In the genomic region with DNA sequence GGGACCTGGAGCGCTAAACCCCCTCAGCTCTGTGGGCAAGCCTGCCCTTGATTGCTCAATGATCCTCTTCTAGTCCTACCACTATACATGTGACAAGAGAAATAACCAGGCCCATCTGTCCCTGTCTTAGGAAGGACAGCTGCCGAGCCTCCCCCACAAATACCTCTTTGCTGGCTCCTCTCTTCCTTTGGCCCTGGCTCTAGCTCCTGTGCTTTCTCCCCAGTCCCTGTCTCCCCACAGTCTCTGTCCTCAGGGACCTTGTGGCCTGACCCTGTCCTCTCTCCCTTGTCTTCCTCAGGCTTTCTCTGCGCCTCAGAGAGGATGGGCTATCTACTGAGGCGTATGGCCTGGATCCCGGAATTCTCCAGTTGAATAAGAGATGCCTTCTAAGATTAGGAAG, we compare ENCODE assay signal across 12 mouse cellular contexts. TPM values are rescaled to one million over a fixed set of nuclear protein-coding genes. Genes with fewer than 3 reads are reported as not detected.
DNase-seq lines count a peak whose midpoint lies in the region; ATAC-seq and TF ChIP-seq lines count a peak whose summit lies in the region.
"Had no signal": no experiment of that assay in that cellular context is flagged by ENCODE, and none has a peak within 500 bp of the region (broad histone marks: within the 10 kb centered on the region; RNA-seq: fewer than 3 reads in every experiment).

No protein-coding gene starts in this region.

- no peak for TF ChIP-seq EP300 in stomach, postnatal 0 days (optimal IDR thresholded peaks at IDR 0.05)

- H3K4me3 ChIP-seq in gastrocnemius, adult 2 months, result no peak overlapping the region
- no peak overlapping the region for H3K4me3 ChIP-seq in neural tube, embryonic 12.5 days
- H3K4me3 ChIP-seq in hindbrain, embryonic 13.5 days, result no peak overlapping the region
- no peak overlapping the region for H3K4me3 ChIP-seq in stomach, postnatal 0 days (ENCODE audit: low read depth, low read length)

- H3K4me1 ChIP-seq in neural tube, embryonic 12.5 days, result peaks cover 18% of the 10 kb centered on the region
- peaks cover 25% of the 10 kb centered on the region for H3K4me1 ChIP-seq in hindbrain, embryonic 13.5 days (replicated peaks)
- H3K4me1 ChIP-seq in stomach, postnatal 0 days (replicated peaks; ENCODE audit: control insufficient read depth, insufficient read depth), result no peaks in the 10 kb centered on the region

- peaks cover 26% of the 10 kb centered on the region for H3K27me3 ChIP-seq in neural tube, embryonic 12.5 days (replicated peaks)
- peaks cover 32% of the 10 kb centered on the region for H3K27me3 ChIP-seq in hindbrain, embryonic 13.5 days
- no peaks in the 10 kb centered on the region for H3K27me3 ChIP-seq in stomach, postnatal 0 days (ENCODE audit: control insufficient read depth, insufficient read depth, low read length)

- DNase-seq in gastrocnemius, adult 2 months, result no peak
- no peak for DNase-seq in gastrocnemius, postnatal 36 days
- no peak for DNase-seq in neural tube, embryonic 10.5 days (ENCODE audit: extremely low spot score, low spot score)
- DNase-seq in stomach, postnatal 0 days (ENCODE audit: low spot score), result no peak
- DNase-seq in gastrocnemius, adult 18-20 months (ENCODE audit: low spot score), result no peak
- DNase-seq: spleen, adult 18-20 months; thymus, postnatal 14 days had no signal

- peak overlapping the region; percentile 35; the same call in 1 of the 2 replicates for H3K27ac ChIP-seq in gastrocnemius, adult 2 months
- H3K27ac ChIP-seq in neural tube, embryonic 12.5 days, result no peak overlapping the region
- peak overlapping the region; percentile 88; the same call in 1 of the 2 replicates for H3K27ac ChIP-seq in hindbrain, embryonic 13.5 days
- H3K27ac ChIP-seq in stomach, postnatal 0 days (replicated peaks), result peak overlapping the region; percentile 30; the same call in 1 of the 2 replicates

- TF ChIP-seq CTCF in gastrocnemius, adult 2 months (IDR thresholded peaks at IDR 0.05), result no peak
- TF ChIP-seq CTCF in stomach, postnatal 0 days (IDR thresholded peaks at IDR 0.05; ENCODE audit: low read depth), result no peak

- H3K4me2 ChIP-seq in neural tube, embryonic 12.5 days (replicated peaks), result peak overlapping the region; percentile 90
- H3K4me2 ChIP-seq in hindbrain, embryonic 13.5 days, result peak overlapping the region; percentile 96
- H3K4me2 ChIP-seq in stomach, postnatal 0 days (replicated peaks; ENCODE audit: low read depth), result no peak overlapping the region

- H3K9ac ChIP-seq in neural tube, embryonic 12.5 days, result no peak overlapping the region
- no peak overlapping the region for H3K9ac ChIP-seq in hindbrain, embryonic 13.5 days
- H3K9ac ChIP-seq in stomach, postnatal 0 days (ENCODE audit: low read length), result no peak overlapping the region

- 0 out of 2 replicates have a peak, but pooled peaks cover 4% of the 10 kb centered on the region for H3K36me3 ChIP-seq in neural tube, embryonic 12.5 days
- peaks cover 10% of the 10 kb centered on the region for H3K36me3 ChIP-seq in hindbrain, embryonic 13.5 days
- no peaks in the 10 kb centered on the region for H3K36me3 ChIP-seq in stomach, postnatal 0 days (ENCODE audit: control insufficient read depth, insufficient read depth, low read length)
- H3K36me3 ChIP-seq: heart, embryonic 12.5 days had no signal

- intact Hi-C loops in gastrocnemius, adult 2 months (cut with DNase I), result no loop called here
- intact Hi-C loops in gastrocnemius, postnatal 36 days (cut with DNase I), result no loop called here

- no peaks in the 10 kb centered on the region for H3K9me3 ChIP-seq in neural tube, embryonic 12.5 days
- no peaks in the 10 kb centered on the region for H3K9me3 ChIP-seq in hindbrain, embryonic 13.5 days
- H3K9me3 ChIP-seq in stomach, postnatal 0 days (ENCODE audit: control insufficient read depth, low read length), result no peaks in the 10 kb centered on the region
- H3K9me3 ChIP-seq: heart, embryonic 12.5 days had no signal

- ATAC-seq in neural tube, embryonic 12.5 days (ENCODE audit: low FRiP score, low read depth), result no peak
- ATAC-seq in hindbrain, embryonic 13.5 days (ENCODE audit: low FRiP score), result no peak
- no peak for ATAC-seq in stomach, postnatal 0 days (ENCODE audit: low FRiP score, low TSS enrichment)
- ATAC-seq in erythroid progenitor cell, adult 5-6 weeks (replicated peaks; ENCODE audit: low FRiP score, poor library complexity, severe bottlenecking), result no peak
- ATAC-seq: intestine, postnatal 0 days had no signal

- 67% methylated on average over 5 of the region's 5 CpGs for WGBS in neural tube, embryonic 12.5 days
- 61% methylated on average over 5 of the region's 5 CpGs for WGBS in hindbrain, embryonic 13.5 days
- 68% methylated on average over 5 of the region's 5 CpGs for WGBS in stomach, postnatal 0 days

RNA-seq across cellular contexts. Expression of a gene that starts 1.2 kb away (rescaled TPM):
- 1 to 10 TPM; 2.9 to 3.6 TPM for total RNA-seq in gastrocnemius, adult 2 months (2021)
- total RNA-seq in gastrocnemius, postnatal 36 days (2021), result 1 to 10 TPM; 2.3 to 3.0 TPM
- polyA plus RNA-seq in neural tube, embryonic 12.5 days (2016; fragmentation: Nextera tagmentation; extraction: Ambion mirVana), result 7.0 and 8.0 TPM in 2 replicates
- 5.7 and 6.4 TPM in 2 replicates for polyA plus RNA-seq in hindbrain, embryonic 13.5 days (2015; fragmentation: Nextera tagmentation; extraction: Ambion mirVana)
- 2.9 and 3.9 TPM in 2 replicates for polyA plus RNA-seq in stomach, postnatal 0 days (2015; fragmentation: Nextera tagmentation; extraction: Ambion mirVana)
- 1 to 10 TPM; 2.1 to 3.1 TPM for total RNA-seq in gastrocnemius, adult 18-20 months (2021)
- total RNA-seq in erythroid progenitor cell, adult 5-6 weeks (2015; ENCODE audit: low replicate concordance), result not detected in 2 replicates
- not detected in 2 replicates for total RNA-seq in erythroid progenitor cell, adult 5-6 weeks (2017; ENCODE audit: low replicate concordance)

RNA-seq across cellular contexts. Expression of a gene that starts 2.6 kb away (rescaled TPM):
- 1 to 10 TPM; 5.1 to 6.3 TPM for total RNA-seq in gastrocnemius, adult 2 months (2021)
- 1 to 10 TPM; 3.6 to 4.0 TPM for total RNA-seq in gastrocnemius, postnatal 36 days (2021)
- 1.2 and 1.3 TPM in 2 replicates for polyA plus RNA-seq in neural tube, embryonic 12.5 days (2016; fragmentation: Nextera tagmentation; extraction: Ambion mirVana)
- polyA plus RNA-seq in hindbrain, embryonic 13.5 days (2015; fragmentation: Nextera tagmentation; extraction: Ambion mirVana), result 0.88 and 1.1 TPM in 2 replicates
- polyA plus RNA-seq in stomach, postnatal 0 days (2015; fragmentation: Nextera tagmentation; extraction: Ambion mirVana), result 0.40 and 0.42 TPM in 2 replicates
- 10 to 100 TPM in 1 of 2 experiments, 1 to 10 TPM in 1; 6.2 to 10.4 TPM for total RNA-seq in gastrocnemius, adult 18-20 months (2021)
- total RNA-seq in erythroid progenitor cell, adult 5-6 weeks (2015; ENCODE audit: low replicate concordance), result not detected in 2 replicates
- not detected in 2 replicates for total RNA-seq in erythroid progenitor cell, adult 5-6 weeks (2017; ENCODE audit: low replicate concordance)

RNA-seq across cellular contexts. Expression of a gene that starts 14.1 kb away (rescaled TPM):
- 1 to 10 TPM in 1 of 2 experiments, under 1 TPM in 1; 0.89 to 1.0 TPM for total RNA-seq in gastrocnemius, adult 2 months (2021)
- 1 to 10 TPM in 1 of 2 experiments, under 1 TPM in 1; 0.99 to 1.0 TPM for total RNA-seq in gastrocnemius, postnatal 36 days (2021)
- polyA plus RNA-seq in neural tube, embryonic 12.5 days (2016; fragmentation: Nextera tagmentation; extraction: Ambion mirVana), result 40.8 and 43.3 TPM in 2 replicates
- polyA plus RNA-seq in hindbrain, embryonic 13.5 days (2015; fragmentation: Nextera tagmentation; extraction: Ambion mirVana), result 30.2 and 31.1 TPM in 2 replicates
- 8.4 and 10.7 TPM in 2 replicates for polyA plus RNA-seq in stomach, postnatal 0 days (2015; fragmentation: Nextera tagmentation; extraction: Ambion mirVana)
- total RNA-seq in gastrocnemius, adult 18-20 months (2021), result 1 to 10 TPM in 1 of 2 experiments, under 1 TPM in 1; 0.64 to 1.1 TPM
- 11.5 and 21.0 TPM in 2 replicates for total RNA-seq in erythroid progenitor cell, adult 5-6 weeks (2015; ENCODE audit: low replicate concordance)
- total RNA-seq in erythroid progenitor cell, adult 5-6 weeks (2017; ENCODE audit: low replicate concordance), result 9.9 and 10.7 TPM in 2 replicates

RNA-seq across cellular contexts. Expression of a gene that starts 14.2 kb away (rescaled TPM):
- total RNA-seq in gastrocnemius, adult 2 months (2021), result 1 to 10 TPM; 7.6 to 9.2 TPM
- 1 to 10 TPM; 7.7 to 9.3 TPM for total RNA-seq in gastrocnemius, postnatal 36 days (2021)
- polyA plus RNA-seq in neural tube, embryonic 12.5 days (2016; fragmentation: Nextera tagmentation; extraction: Ambion mirVana), result 85.4 and 85.5 TPM in 2 replicates
- polyA plus RNA-seq in hindbrain, embryonic 13.5 days (2015; fragmentation: Nextera tagmentation; extraction: Ambion mirVana), result 83.5 and 93.7 TPM in 2 replicates
- 59.5 and 60.4 TPM in 2 replicates for polyA plus RNA-seq in stomach, postnatal 0 days (2015; fragmentation: Nextera tagmentation; extraction: Ambion mirVana)
- 1 to 10 TPM; 7.8 to 9.5 TPM for total RNA-seq in gastrocnemius, adult 18-20 months (2021)
- total RNA-seq in erythroid progenitor cell, adult 5-6 weeks (2015; ENCODE audit: low replicate concordance), result 2.9 and 10.5 TPM in 2 replicates
- 5.8 and 11.2 TPM in 2 replicates for total RNA-seq in erythroid progenitor cell, adult 5-6 weeks (2017; ENCODE audit: low replicate concordance)

RNA-seq across cellular contexts. Expression of a gene that starts 38.6 kb away (rescaled TPM):
- total RNA-seq in gastrocnemius, adult 2 months (2021), result 10 to 100 TPM; 46.0 to 62.9 TPM
- 10 to 100 TPM; 50.1 to 79.3 TPM for total RNA-seq in gastrocnemius, postnatal 36 days (2021)
- 20.8 and 24.3 TPM in 2 replicates for polyA plus RNA-seq in neural tube, embryonic 12.5 days (2016; fragmentation: Nextera tagmentation; extraction: Ambion mirVana)
- polyA plus RNA-seq in hindbrain, embryonic 13.5 days (2015; fragmentation: Nextera tagmentation; extraction: Ambion mirVana), result 32.7 and 35.1 TPM in 2 replicates
- polyA plus RNA-seq in stomach, postnatal 0 days (2015; fragmentation: Nextera tagmentation; extraction: Ambion mirVana), result 6.7 and 7.0 TPM in 2 replicates
- total RNA-seq in gastrocnemius, adult 18-20 months (2021), result 10 to 100 TPM; 47.5 to 59.9 TPM
- total RNA-seq in erythroid progenitor cell, adult 5-6 weeks (2015; ENCODE audit: low replicate concordance), result not detected in 2 replicates
- not detected in 2 replicates for total RNA-seq in erythroid progenitor cell, adult 5-6 weeks (2017; ENCODE audit: low replicate concordance)

Comparison
In these comparisons a context has a peak if more than half of its experiments do, and no peak if none do; other contexts are left out.
1. RNA of a gene that starts 2.6 kb away (total RNA-seq): 6.2 to 10.4 TPM in gastrocnemius, adult 18-20 months, 5.1 to 6.3 TPM in gastrocnemius, adult 2 months and 3.6 to 4.0 TPM in gastrocnemius, postnatal 36 days; not detected in erythroid progenitor cell, adult 5-6 weeks; every median in the first group is over 4 times any median in the second.
2. RNA of a gene that starts 14.1 kb away (total RNA-seq): 9.9 to 21.0 TPM in erythroid progenitor cell, adult 5-6 weeks; 0.64 to 1.1 TPM in gastrocnemius, adult 18-20 months, 0.89 to 1.0 TPM in gastrocnemius, adult 2 months and 0.99 to 1.0 TPM in gastrocnemius, postnatal 36 days; every median in the first group is over 4 times any median in the second.